Mouse (Mus musculus) heart, embryonic 13.5 days (tissue): Measurements from ENCODE around the gene Foxo6. TPM values are rescaled to one million over a fixed set of nuclear protein-coding genes. Genes with fewer than 3 reads are reported as not detected.

Source experiments
- ATAC-seq: fragments of 200-750 bp; cut with Nextera tagmentation; 2 replicates; pipeline ENCODE4 v1.8.0; 2017; ENCODE audit warnings: moderate TSS enrichment; ENCODE audit not compliant: insufficient number of reproducible peaks, low FRiP score, low TSS enrichment; ENCODE audit errors: extremely low read depth
- H3K27ac ChIP-seq: fragments of 300-500 bp; sonication (generic); replicated peaks from 2 replicates; pipeline ENCODE4 v1.5.1; 2015; ENCODE audit warnings: moderate library complexity, mild to moderate bottlenecking, inconsistent platforms
- H3K27me3 ChIP-seq: fragments of 300-500 bp; sonication (generic); replicated peaks from 2 replicates; pipeline ENCODE4 v1.6.1; 2015; ENCODE audit warnings: mild to moderate bottlenecking, inconsistent platforms
- H3K36me3 ChIP-seq: fragments of 300-500 bp; sonication (generic); 2 replicates; pipeline ENCODE4 v1.6.1; 2015; ENCODE audit warnings: mild to moderate bottlenecking, inconsistent platforms
- H3K4me1 ChIP-seq: fragments of 300-500 bp; sonication (generic); 2 replicates; pipeline ENCODE4 v1.6.1; 2015; ENCODE audit warnings: inconsistent platforms
- H3K4me2 ChIP-seq: fragments of 300-500 bp; sonication (generic); 2 replicates; pipeline ENCODE4 v1.6.1; 2015; ENCODE audit warnings: inconsistent platforms, mild to moderate bottlenecking, moderate library complexity
- H3K4me3 ChIP-seq: fragments of 300-500 bp; sonication (generic); 2 replicates; pipeline ENCODE4 v1.5.1; 2015; ENCODE audit warnings: moderate library complexity, mild to moderate bottlenecking, inconsistent platforms
- H3K9ac ChIP-seq: fragments of 300-500 bp; sonication (generic); 2 replicates; pipeline ENCODE4 v1.6.1; 2015; ENCODE audit warnings: inconsistent platforms, mild to moderate bottlenecking, moderate library complexity
- H3K9me3 ChIP-seq: fragments of 300-500 bp; sonication (generic); 2 replicates; pipeline ENCODE4 v1.6.1; 2016; ENCODE audit warnings: inconsistent platforms
- WGBS: fragments of 180-500 bp; shearing (Covaris S2); methylation state at CpG from one replicate; pipeline ENCODE4 v1.1.7; 2015; ENCODE audit warnings: mixed read lengths; 5-methylcytosine and 5-hydroxymethylcytosine counted together
- polyA plus RNA-seq: library from polyadenylated mRNA; unstranded; fragments of >200 nt; fragmentation: Nextera tagmentation; extraction: Ambion mirVana; gene quantifications from 2 replicates; pipeline ENCODE4 v1.2.1, GENCODE M21; 2015

Foxo6 gene
- polyA plus RNA-seq, 1 experiment from 2014 or later, result not detected

DNA sequence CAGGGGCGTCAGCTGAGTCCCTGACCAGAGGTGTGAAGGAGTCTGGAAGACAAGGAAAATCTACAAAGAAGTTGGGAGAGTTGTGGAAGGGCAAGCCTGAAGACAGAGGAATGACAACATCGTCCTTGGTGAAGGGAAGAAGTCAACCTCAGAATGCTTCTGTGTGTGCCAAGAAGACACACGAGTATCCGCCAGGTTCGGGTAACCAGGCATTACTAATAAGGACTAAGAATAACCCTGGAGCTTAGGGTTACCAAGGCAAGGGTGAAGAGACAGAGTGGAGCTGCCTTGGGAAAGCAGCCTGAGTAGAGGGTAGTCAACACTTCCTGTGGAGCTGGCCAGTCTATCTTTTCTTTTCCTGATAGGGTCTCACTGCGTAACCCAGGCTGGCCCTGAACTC lies 41.1 kb downstream of the Foxo6 start:
- no peaks in the 10 kb centered on the region for H3K9me3 ChIP-seq
- WGBS, result 89% methylated on average over 6 of the region's 6 CpGs
- H3K36me3 ChIP-seq, result no peaks in the 10 kb centered on the region
- peaks cover 44% of the 10 kb centered on the region for H3K4me1 ChIP-seq
- H3K27ac ChIP-seq, result no peak overlapping the region
- no peak for ATAC-seq
- peaks cover 29% of the 10 kb centered on the region for H3K27me3 ChIP-seq
- no peak overlapping the region for H3K4me3 ChIP-seq
- H3K4me2 ChIP-seq, result no peak overlapping the region
- no peak overlapping the region for H3K9ac ChIP-seq

DNA sequence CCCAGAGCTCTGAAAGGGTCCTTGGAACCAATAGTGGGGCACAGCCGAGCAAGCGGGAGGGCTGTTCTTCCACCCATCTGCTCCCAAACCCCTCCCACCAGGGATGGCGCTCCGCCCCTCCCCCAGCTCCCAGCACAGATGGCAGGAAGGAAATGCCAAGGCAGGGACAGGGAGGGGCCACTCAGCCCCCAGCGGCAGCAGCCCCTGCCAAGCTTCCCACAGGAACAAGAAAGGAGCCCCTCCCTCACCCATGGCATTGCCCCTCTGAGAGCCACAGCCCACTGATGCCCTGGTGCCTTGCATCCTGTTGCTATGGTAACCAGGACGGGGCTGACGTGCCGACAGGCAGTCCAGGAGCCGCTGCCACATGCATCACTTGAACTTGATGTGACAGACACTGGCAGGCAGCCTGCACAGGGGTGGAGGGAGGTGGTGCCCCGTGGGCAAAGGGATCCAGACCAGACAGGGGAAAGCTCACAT lies 44.3 kb downstream of the Foxo6 start:
- Histone ChIP-seq H3K4me1 (peaks cover 22% of the 10 kb centered on the region), H3K4me2 (peak overlapping the region; percentile 21; the same call in 1 of the 2 replicates), H3K9ac (no peak overlapping the region), H3K27me3 (peaks cover 51% of the 10 kb centered on the region), H3K4me3 (no peak overlapping the region), H3K9me3 (no peaks in the 10 kb centered on the region), H3K36me3 (no peaks in the 10 kb centered on the region), H3K27ac (no peak overlapping the region)
- ATAC-seq, result no peak
- 2% methylated on average over 10 of the region's 10 CpGs for WGBS

DNA sequence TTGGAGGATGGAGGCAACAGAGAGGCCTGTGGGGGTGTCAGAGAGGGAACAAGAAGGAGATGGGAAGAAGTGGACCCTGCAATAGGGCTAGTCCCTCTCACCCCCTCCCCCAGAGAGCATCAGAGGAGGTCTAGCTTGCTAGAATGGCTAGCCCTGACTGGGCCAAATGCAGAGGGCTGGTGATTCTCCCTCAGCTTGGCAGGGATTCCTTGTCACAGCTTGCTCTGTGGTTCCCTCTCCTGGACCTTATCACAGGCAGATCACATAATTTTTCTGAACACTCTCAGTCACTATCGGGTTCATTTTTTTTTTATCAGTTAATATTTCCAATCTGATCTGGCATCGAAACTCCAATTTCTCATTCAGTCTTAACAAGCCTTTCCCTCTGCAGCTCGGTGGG lies 46.0 kb downstream of the Foxo6 start:
- Histone ChIP-seq H3K27me3 (peaks cover 67% of the 10 kb centered on the region), H3K9ac (0 out of 2 replicates have a peak overlapping the region, but pooled peaks have one; percentile 14)
- WGBS, result 73% methylated on average over 3 of the region's 3 CpGs

DNA sequence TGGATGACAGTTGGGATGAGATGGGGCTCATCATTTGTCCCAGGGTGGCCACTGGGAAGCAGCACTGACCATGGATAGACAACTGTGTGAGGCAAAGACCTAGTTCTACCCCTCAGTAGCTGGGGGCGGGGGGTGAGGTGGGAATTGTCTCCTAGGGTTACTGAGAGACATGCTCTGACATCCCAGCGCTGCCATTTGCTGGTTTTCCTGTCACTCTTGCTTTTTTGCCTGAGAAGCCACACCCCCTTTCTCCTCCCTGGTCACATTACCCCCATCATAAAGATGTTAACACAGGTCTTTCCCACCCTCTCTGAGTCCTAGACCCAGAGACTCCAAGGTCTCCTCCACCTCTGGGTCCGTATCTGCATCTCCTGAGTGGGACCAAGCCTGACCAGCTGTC lies 47.7 kb downstream of the Foxo6 start:
- Histone ChIP-seq H3K9me3 (no peaks in the 10 kb centered on the region), H3K27me3 (peaks cover 65% of the 10 kb centered on the region), H3K27ac (no peak overlapping the region), H3K36me3 (no peaks in the 10 kb centered on the region), H3K9ac (no peak overlapping the region), H3K4me3 (no peak overlapping the region), H3K4me1 (peaks cover 10% of the 10 kb centered on the region), H3K4me2 (no peak overlapping the region)
- ATAC-seq, result no peak
- 53% methylated on average over 3 of the region's 3 CpGs for WGBS

More for the DNA sequence above, 46.0 kb downstream of the Foxo6 start:
- no peak overlapping the region for H3K4me2 ChIP-seq
- no peaks in the 10 kb centered on the region for H3K36me3 ChIP-seq
- H3K27ac ChIP-seq, result no peak overlapping the region
- H3K4me1 ChIP-seq, result peaks cover 10% of the 10 kb centered on the region
- H3K4me3 ChIP-seq, result no peak overlapping the region
- no peaks in the 10 kb centered on the region for H3K9me3 ChIP-seq
- ATAC-seq, result no peak

- no peak for ATAC-seq
- no peak overlapping the region for H3K4me3 ChIP-seq
- H3K4me2 ChIP-seq, result no peak overlapping the region
- no peak overlapping the region for H3K27ac ChIP-seq
- no peaks in the 10 kb centered on the region for H3K4me1 ChIP-seq
- no peaks in the 10 kb centered on the region for H3K9me3 ChIP-seq
- WGBS, result 43% methylated on average over 2 of the region's 2 CpGs
- peaks cover 49% of the 10 kb centered on the region for H3K27me3 ChIP-seq
- H3K9ac ChIP-seq, result no peak overlapping the region
- H3K36me3 ChIP-seq, result no peaks in the 10 kb centered on the region
Measured at GRCm38 (mm10) chr4:120233243-120233642, 53.9 kb downstream of the Foxo6 start.

DNA sequence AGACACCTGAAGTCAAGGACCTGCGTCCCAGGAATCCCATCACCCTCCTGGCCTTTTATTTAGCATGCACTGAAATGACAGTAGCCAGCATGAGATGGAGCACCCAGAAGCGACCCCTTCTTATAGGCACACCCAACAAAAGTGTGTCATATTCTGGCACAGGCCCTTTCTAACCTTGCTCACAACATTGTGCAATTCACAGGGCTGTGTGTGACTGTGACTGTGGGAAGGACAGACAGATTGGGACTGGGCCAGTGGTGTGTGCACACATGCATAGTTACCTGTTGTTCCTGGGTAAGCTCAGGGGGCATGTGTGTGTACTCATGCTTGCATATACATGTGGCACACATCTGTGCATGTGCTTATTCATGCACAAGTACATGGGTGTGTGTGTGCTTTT lies 54.6 kb downstream of the Foxo6 start:
- H3K9me3 ChIP-seq, result no peaks in the 10 kb centered on the region
- ATAC-seq, result no peak
- WGBS, result 82% methylated on average over 2 of the region's 2 CpGs
- H3K9ac ChIP-seq, result no peak overlapping the region
- no peak overlapping the region for H3K4me2 ChIP-seq
- no peaks in the 10 kb centered on the region for H3K4me1 ChIP-seq
- peaks cover 42% of the 10 kb centered on the region for H3K27me3 ChIP-seq
- no peak overlapping the region for H3K4me3 ChIP-seq
- no peak overlapping the region for H3K27ac ChIP-seq
- H3K36me3 ChIP-seq, result no peaks in the 10 kb centered on the region

GRCm38 (mm10) chr4:120231982-120232381 lies 55.2 kb downstream of the Foxo6 start:
- H3K36me3 ChIP-seq, result no peaks in the 10 kb centered on the region
- no peak overlapping the region for H3K4me3 ChIP-seq
- H3K4me1 ChIP-seq, result no peaks in the 10 kb centered on the region
- WGBS, result 60% methylated on average over 4 of the region's 4 CpGs
- H3K27ac ChIP-seq, result no peak overlapping the region
- ATAC-seq, result no peak
- peaks cover 37% of the 10 kb centered on the region for H3K27me3 ChIP-seq
- H3K4me2 ChIP-seq, result no peak overlapping the region
- H3K9ac ChIP-seq, result no peak overlapping the region
- no peaks in the 10 kb centered on the region for H3K9me3 ChIP-seq

GRCm38 (mm10) chr4:120230256-120230649 lies 56.9 kb downstream of the Foxo6 start:
- Histone ChIP-seq H3K4me1 (no peaks in the 10 kb centered on the region), H3K9me3 (no peaks in the 10 kb centered on the region), H3K27me3 (peaks cover 29% of the 10 kb centered on the region), H3K36me3 (no peaks in the 10 kb centered on the region), H3K4me3 (no peak overlapping the region), H3K27ac (no peak overlapping the region), H3K9ac (no peak overlapping the region), H3K4me2 (no peak overlapping the region)
- no peak for ATAC-seq
- 16% methylated on average over 6 of the region's 6 CpGs for WGBS

DNA sequence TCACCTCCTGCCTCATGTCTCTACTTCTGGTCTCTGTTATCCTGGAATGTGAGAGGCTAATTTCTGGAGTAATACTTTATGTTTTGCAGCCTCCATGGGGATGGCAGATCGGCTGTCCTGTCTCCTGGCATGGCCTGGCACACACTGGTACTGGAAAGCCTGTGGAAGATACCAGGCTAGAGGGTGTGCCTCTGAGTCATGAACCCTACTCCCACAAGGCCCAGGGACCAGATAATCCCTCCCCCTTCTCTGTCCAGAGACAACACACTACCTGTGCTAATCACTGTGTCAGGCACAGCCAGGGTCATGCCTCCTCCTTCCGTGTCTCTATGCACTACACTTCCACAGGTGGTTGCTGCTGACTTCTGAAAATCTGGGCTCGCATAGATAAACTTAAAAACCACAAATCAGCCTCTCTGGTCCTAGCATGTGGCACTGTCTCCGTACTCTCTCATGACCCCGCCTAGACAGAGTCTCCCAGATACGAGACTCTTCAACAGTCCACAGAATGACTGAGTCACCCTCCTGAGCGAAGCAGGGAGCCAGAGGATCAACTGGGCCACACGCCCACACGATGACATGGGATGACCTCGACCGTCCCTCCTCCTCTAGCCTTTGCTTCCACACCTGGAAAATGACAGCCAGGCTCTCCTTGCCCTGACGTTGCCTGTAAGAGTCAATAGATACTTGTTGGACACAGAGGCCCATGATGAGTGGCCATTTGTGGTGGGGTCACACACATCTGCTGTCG lies 57.5 kb downstream of the Foxo6 start:
- no peaks in the 10 kb centered on the region for H3K9me3 ChIP-seq
- H3K4me1 ChIP-seq, result no peaks in the 10 kb centered on the region
- no peak for ATAC-seq
- H3K36me3 ChIP-seq, result no peaks in the 10 kb centered on the region
- H3K9ac ChIP-seq, result no peak overlapping the region
- no peak overlapping the region for H3K27ac ChIP-seq
- H3K27me3 ChIP-seq, result peaks cover 30% of the 10 kb centered on the region
- 66% methylated on average over 13 of the region's 13 CpGs for WGBS
- no peak overlapping the region for H3K4me3 ChIP-seq
- H3K4me2 ChIP-seq, result no peak overlapping the region

DNA sequence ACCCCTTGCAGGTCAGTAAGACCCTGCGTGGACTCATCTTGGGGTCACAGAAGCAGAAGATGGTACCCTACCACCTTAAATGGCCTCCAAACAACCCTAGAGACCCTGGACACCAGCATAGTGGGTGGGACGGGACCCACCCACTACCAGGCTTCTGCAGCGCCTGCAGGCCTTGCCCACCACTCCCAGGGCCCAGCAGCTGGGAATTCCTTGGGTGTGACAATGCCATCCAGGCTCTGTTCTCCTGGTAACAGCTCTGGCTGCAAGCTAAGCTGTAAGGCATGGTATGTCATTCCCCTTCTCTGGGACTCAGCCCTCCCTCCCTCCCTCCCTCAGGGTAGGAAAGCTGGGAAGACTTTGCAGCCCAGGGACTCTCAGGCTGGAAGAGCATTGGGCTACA lies 58.5 kb downstream of the Foxo6 start:
- Histone ChIP-seq H3K4me1 (no peaks in the 10 kb centered on the region), H3K27ac (no peak overlapping the region), H3K4me3 (no peak overlapping the region), H3K36me3 (no peaks in the 10 kb centered on the region), H3K9me3 (no peaks in the 10 kb centered on the region), H3K9ac (no peak overlapping the region; the same call in 1 of the 2 replicates), H3K4me2 (no peak overlapping the region), H3K27me3 (peaks cover 41% of the 10 kb centered on the region)
- no peak for ATAC-seq
- 81% methylated on average over 3 of the region's 3 CpGs for WGBS

GRCm38 (mm10) chr4:120227224-120227623 lies 59.9 kb downstream of the Foxo6 start:
- 48% methylated on average over 2 of the region's 2 CpGs for WGBS
- H3K27ac ChIP-seq, result no peak overlapping the region
- no peak for ATAC-seq

GRCm38 (mm10) chr4:120226682-120227081 lies 60.5 kb downstream of the Foxo6 start:
- H3K4me1 ChIP-seq, result peaks cover 9% of the 10 kb centered on the region
- H3K36me3 ChIP-seq, result no peaks in the 10 kb centered on the region
- no peak overlapping the region for H3K4me3 ChIP-seq
- 53% methylated on average over 4 of the region's 4 CpGs for WGBS
- ATAC-seq, result no peak
- H3K9ac ChIP-seq, result no peak overlapping the region
- H3K4me2 ChIP-seq, result no peak overlapping the region
- no peaks in the 10 kb centered on the region for H3K9me3 ChIP-seq
- peaks cover 39% of the 10 kb centered on the region for H3K27me3 ChIP-seq
- H3K27ac ChIP-seq, result no peak overlapping the region

More at GRCm38 (mm10) chr4:120227224-120227623, 59.9 kb downstream of the Foxo6 start:
- Histone ChIP-seq H3K9ac (no peak overlapping the region), H3K4me2 (no peak overlapping the region), H3K4me3 (no peak overlapping the region), H3K36me3 (no peaks in the 10 kb centered on the region), H3K9me3 (no peaks in the 10 kb centered on the region), H3K4me1 (0 out of 2 replicates have a peak, but pooled peaks cover 5% of the 10 kb centered on the region), H3K27me3 (peaks cover 41% of the 10 kb centered on the region)
